Mouse (Mus musculus) T-helper 1 cell (primary cell): ENCODE measurements around the gene Ghsr.

Experiments used
- in situ Hi-C: fragments of 300-600 bp; cut with MboI, MseI; formaldehyde crosslinking; loops from one replicate; pipeline ENCODE4 v1.15.1; 2025; ENCODE audit warnings: high pct_unique_total_duplicates

Ghsr gene

GRCm38 (mm10) chr3:27408564-27408963, 37.4 kb downstream of the Ghsr start:
- in situ Hi-C loops, result no loop called here

- in situ Hi-C loops, result no loop called here
Observed at GRCm38 (mm10) chr3:27411286-27411685, 40.1 kb downstream of the Ghsr start.

GRCm38 (mm10) chr3:27413566-27413965, 42.4 kb downstream of the Ghsr start:
- in situ Hi-C loops, result no loop called here

- in situ Hi-C loops, result no loop called here
Observed at GRCm38 (mm10) chr3:27416786-27417185, 45.6 kb downstream of the Ghsr start.

DNA sequence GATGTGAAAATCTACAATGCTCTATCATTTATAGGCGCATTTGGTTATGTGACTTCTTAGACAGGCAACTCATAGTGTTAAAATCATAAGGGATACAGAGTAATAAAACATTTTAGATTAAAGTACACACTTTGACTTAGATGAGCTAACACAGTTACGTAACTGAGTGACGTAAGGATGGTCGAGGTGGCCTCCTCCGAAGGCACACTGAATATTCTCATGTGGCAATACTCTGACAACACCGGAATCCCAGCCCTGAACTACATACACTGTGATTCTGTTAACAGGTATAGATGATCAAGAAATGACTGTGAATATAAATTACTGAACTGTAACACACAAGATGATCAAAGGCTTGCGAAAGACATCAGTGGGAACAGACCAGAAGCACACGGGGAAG, 47.5 kb downstream of the Ghsr start:
- in situ Hi-C loops, result no loop called here

DNA sequence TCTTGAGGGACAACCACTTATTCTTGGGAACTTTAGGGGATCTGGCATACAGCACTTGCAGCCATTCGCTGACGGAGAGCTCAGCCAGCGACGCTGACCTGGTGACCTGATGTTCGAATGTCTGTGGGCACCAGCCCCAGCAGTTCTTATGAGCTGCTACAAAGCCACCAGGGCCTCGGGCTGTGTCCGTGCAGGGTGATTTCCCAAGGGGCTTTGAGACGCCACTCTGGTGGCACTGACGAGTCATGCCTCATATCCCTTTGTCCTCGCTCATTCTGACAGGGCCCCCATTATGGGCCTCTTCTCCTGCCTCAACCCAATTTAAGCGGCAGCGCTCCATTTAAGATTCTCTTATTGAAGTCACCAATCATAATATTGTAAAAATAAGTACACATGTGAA, 50.8 kb downstream of the Ghsr start:
- in situ Hi-C loops, result no loop called here

- in situ Hi-C loops, result no loop called here
Observed at GRCm38 (mm10) chr3:27422521-27422920, 51.4 kb downstream of the Ghsr start.

DNA sequence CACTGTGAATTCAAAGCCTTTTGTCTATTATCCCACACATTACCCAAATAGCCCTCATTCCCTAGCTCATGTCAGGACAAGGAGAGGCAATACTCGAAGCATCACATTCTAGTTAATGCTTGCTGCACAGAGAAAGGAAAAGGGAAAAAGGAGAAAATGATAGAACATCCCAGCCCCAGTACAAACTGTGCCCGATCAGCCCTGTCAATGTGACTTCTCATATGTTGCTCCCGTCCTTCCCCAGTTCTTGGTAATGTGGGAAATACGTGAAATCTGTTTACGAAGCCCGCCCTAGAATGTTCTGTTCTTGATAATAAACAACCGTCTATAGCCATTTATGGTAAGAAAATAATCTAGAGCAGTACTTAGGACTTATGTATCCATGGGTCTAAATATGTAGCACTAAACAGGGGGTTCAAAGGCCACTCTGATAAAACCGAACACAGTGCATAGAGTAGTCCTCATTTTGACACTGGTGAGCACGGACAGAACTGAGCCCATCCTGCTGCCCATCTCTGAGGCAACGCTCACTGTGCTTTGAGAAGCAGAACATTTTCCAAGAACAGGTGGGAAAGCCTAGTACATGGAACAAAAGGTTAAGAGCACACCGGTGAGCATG, 53.0 kb downstream of the Ghsr start:
- in situ Hi-C loops, result no loop called here

- in situ Hi-C loops, result no loop called here
Observed at GRCm38 (mm10) chr3:27427406-27427805, 56.3 kb downstream of the Ghsr start.
